Mouse (Mus musculus) adrenal gland, postnatal 4 days (tissue): Measurements from ENCODE around the gene Hist1h4h. TPM values are rescaled to one million over a fixed set of nuclear protein-coding genes. Genes with fewer than 3 reads are reported as not detected.
"Not testable (repeated sequence)": the region's sequence is repeated elsewhere in the genome, so short reads cannot be mapped to it uniquely, and the experiment has no call there.

Source experiments
- DNase-seq, 2 experiments: peaks; one replicate each; pipeline ENCODE4 v3.0.0; 2021 to 2022; ENCODE audit warnings: low spot score in 2 of 2, mixed read lengths in 2 of 2
- microRNA-seq: library from miRNA; unstranded; fragments of <30 nt; microRNA quantifications from one replicate; pipeline ENCODE4 v1.2.0, GENCODE M21; 2021
- total RNA-seq, 2 experiments: library from RNA; stranded (reverse); gene quantifications; 2 replicates each; pipeline ENCODE4 v1.2.3; 2021

Gene Hist1h4h
- total RNA-seq, 2 experiments from 2014 or later, result 1,239 to 1,302 TPM

DNA sequence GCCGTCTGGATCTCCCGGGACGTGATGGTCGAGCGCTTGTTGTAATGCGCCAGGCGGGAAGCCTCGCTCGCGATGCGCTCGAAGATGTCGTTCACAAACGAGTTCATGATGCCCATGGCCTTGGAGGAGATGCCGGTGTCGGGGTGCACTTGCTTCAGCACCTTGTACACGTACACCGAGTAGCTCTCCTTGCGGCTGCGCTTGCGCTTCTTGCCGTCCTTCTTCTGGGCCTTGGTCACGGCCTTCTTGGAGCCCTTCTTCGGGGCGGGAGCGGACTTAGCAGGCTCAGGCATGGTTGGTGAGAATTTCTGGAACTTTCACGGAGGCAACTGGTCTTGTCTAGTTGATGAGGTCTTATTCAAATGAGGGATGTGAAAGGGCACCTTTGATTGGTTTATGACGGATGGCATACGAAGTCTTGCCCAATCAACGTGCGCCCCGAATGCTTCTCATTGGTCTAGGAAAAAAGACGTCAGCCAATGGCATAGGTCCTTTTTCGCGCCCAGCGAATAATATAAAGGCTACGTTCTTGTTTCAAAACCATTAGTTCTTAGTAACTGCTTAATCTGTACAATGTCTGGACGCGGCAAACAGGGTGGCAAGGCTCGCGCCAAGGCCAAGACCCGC lies 43.2 kb downstream of the Hist1h4h start, which contains the start of the genes Hist1h2bf and Hist1h2ad:
Gene Hist1h2bf, minus strand, starts transcription at position 299 of the 627 bp plus-strand sequence.
Gene Hist1h2ad, plus strand, starts transcription at position 484 of the 627 bp plus-strand sequence.
- DNase-seq, result peak; percentile 49 to 79

DNA sequence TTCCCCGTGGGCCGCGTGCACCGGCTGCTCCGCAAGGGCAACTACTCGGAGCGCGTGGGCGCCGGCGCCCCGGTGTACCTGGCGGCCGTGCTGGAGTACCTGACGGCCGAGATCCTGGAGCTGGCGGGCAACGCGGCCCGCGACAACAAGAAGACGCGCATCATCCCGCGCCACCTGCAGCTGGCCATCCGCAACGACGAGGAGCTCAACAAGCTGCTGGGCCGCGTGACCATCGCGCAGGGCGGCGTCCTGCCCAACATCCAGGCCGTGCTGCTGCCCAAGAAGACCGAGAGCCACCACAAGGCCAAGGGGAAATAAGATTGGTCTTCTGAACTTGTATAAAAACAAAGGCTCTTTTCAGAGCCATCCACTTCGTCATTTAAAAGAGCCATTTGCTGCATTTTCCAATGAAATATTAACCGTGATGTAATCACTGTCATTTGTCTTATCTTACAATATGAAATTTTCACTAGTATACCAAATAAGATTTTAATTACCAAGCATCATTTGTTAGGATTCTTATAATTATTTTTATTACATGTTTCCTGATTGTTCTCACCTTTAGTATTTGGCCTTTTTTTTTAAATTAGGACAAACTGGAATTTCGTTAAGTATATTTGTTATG lies 43.8 kb downstream of the Hist1h4h start:
- DNase-seq, result not testable (repeated sequence)

DNA sequence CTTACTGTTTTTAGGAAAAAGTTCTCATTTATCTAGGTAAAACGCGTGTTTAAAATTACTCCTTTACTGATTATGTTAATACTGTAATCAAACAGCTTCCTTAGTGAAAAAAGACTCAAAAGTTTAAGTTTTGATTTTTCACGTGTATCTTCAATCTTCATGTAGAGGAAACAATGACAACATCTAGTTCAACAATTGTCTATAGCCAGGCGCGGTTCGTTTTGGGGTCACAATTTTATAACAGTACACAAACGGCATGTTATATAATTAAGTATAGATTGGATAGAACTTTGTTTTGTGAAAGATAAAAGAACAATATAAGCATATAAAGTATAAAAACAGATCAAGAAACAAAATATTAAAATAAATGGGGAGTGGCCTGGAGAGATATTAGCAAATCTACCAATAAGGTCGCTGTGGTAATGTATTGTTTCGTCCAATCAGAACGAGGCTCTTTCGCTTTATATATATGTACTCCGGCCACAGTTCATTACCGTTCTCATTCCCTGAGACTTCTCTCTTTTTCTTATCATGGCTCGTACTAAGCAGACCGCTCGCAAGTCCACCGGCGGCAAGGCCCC lies 44.5 kb downstream of the Hist1h4h start, which contains the start of gene Hist1h3d:
Gene Hist1h3d, plus strand, starts transcription at position 493 of the 581 bp plus-strand sequence.
- DNase-seq, result no peak

DNA sequence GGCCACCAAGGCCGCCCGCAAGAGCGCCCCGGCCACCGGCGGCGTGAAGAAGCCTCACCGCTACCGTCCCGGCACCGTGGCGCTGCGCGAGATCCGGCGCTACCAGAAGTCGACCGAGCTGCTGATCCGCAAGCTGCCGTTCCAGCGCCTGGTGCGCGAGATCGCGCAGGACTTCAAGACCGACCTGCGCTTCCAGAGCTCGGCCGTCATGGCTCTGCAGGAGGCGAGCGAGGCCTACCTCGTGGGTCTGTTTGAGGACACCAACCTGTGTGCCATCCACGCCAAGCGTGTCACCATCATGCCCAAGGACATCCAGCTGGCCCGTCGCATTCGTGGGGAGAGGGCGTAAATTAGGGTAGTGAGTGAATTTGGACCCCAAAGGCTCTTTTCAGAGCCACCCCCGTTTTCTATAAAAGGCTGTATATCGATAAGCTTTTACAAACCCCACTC lies 45.0 kb downstream of the Hist1h4h start:
- DNase-seq, result not testable (repeated sequence)

DNA sequence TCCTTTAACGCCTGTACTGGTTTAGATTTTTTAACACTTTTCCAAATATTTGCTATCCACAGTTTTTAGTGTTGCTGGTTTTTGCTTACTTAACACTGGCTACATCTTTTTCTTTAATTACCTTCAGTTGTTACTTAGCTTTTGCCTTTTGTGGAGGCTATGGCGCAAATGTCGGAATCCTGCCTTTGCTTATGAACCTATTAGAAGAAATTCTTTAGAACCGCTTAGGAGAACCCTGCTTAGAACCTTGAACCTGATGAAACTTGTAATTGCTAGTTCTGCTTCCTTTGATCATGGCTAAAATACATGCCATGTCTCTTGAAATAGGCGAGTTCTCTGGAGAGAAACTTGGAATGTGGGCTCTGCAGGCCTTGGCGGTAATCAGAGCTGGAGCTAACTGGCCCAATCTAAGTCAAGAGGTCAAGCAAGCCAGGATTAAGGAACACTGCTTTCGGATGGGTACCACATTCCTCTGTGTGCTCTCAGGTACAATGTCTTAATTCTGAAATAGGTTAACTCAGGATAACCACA lies 45.6 kb downstream of the Hist1h4h start:
- no peak for DNase-seq

DNA sequence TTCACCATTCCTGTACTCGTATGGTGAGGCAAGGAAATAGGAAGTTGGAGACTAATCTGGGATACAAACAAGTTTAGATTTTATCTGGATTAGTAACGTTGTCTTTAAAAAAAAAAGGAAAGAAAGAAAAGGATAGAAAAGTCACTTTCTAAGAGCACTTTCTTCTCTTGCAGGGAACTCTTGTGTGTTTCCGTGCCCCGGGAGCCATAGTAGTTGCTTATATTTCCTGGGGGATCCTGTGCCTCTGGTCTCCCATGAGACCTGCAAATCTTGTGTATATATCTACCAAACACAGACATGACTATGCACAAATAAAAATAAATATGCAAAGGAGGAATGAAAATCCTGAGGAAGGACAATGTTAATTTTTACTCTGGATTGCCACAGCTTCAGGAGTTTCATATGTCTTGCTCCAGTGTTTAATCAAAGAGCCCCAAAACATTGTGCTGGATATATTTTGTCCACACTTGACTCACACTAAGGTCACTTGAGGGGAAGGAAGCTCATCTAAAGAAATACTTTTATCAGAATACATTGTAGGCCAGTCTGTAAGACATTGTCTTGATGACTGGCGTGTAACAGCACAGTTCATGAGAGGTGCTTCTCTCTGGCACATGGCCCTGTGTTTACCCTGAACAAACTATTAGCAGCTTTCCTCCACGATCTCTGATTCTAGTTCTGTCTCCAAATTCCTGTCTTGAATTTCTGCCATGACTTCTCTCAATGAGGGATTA lies 46.2 kb downstream of the Hist1h4h start:
- DNase-seq, result no peak

DNA sequence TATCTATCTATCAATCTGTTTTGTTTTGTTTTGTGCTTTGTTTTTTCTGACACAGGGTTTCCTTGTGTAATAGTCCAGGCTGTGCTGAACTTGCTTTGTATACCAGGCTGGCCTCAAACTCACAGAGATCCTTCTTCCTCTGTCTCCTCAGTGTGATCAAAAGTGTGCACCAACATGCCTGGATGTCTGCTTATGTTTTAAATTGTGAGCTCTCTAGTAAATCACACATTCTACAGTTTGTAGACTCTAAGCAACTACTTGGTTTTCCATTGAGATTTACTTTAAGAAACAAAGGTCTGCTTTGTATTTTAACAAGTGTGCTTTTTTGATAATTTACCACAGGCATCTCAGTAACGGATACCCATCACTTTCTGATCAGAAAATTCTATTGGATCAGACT lies 47.0 kb downstream of the Hist1h4h start:
- DNase-seq, result no peak

Small RNA genes lying within 50 kb of the gene (microRNA-seq; reads per million reads assigned to microRNA genes)
- gene Gm44297, result not detected
- gene Gm44359, result not detected
- gene Gm44394, result not detected
- gene n-TStga1, result 0.79 reads per million

Other genes with a start within 250 kb of the Hist1h4h start
- gene Zfp322a, start 161.8 kb upstream of the Hist1h4h start, total RNA-seq, result 10 to 100 TPM; 22.9 to 23.5 TPM
- 1 to 10 TPM; 7.9 to 8.9 TPM for gene Abt1, start 107.2 kb upstream of the Hist1h4h start, total RNA-seq
- gene Btn1a1, start 65.1 kb upstream of the Hist1h4h start, total RNA-seq, result under 1 TPM; 0.20 to 0.87 TPM
- gene Btn2a2, start 42.2 kb upstream of the Hist1h4h start, total RNA-seq, result under 1 TPM in 1 of 2 experiments, not detected in 1; 0.17 TPM
- gene Hist1h2af, start 2.9 kb downstream of the Hist1h4h start, total RNA-seq, result 100 to 1,000 TPM; 512 to 538 TPM
- 100 to 1,000 TPM; 144 to 196 TPM for gene Hist1h3g, start 4.4 kb downstream of the Hist1h4h start, total RNA-seq
- 10 to 100 TPM; 29.4 to 38.7 TPM for gene Hist1h2bh, start 12.3 kb downstream of the Hist1h4h start, total RNA-seq
- gene Hist1h3f, start 13.0 kb downstream of the Hist1h4h start, total RNA-seq, result 100 to 1,000 TPM; 150 to 177 TPM
- 100 to 1,000 TPM; 899 to 983 TPM for gene Hist1h4f, start 20.6 kb downstream of the Hist1h4h start, total RNA-seq
- 10 to 100 TPM; 48.3 to 57.6 TPM for gene Hist1h1d, start 22.2 kb downstream of the Hist1h4h start, total RNA-seq
- gene Hist1h3e, start 31.3 kb downstream of the Hist1h4h start, total RNA-seq, result 100 to 1,000 TPM; 399 to 448 TPM
- gene Hist1h2ae, start 40.2 kb downstream of the Hist1h4h start, total RNA-seq, result 10 to 100 TPM; 79.7 to 95.7 TPM
- gene Hist1h2bg, start 40.3 kb downstream of the Hist1h4h start, total RNA-seq, result 100 to 1,000 TPM; 627 to 705 TPM
- 100 to 1,000 TPM; 297 to 360 TPM for gene Hist1h2bf, start 43.1 kb downstream of the Hist1h4h start, total RNA-seq
- gene Hist1h2ad, start 43.3 kb downstream of the Hist1h4h start, total RNA-seq, result 10 to 100 TPM; 63.5 to 64.6 TPM
- gene Hist1h3d, start 44.7 kb downstream of the Hist1h4h start, total RNA-seq, result 10 to 100 TPM; 64.3 to 80.4 TPM
- 100 to 1,000 TPM; 413 to 478 TPM for gene Hist1h4d, start 50.5 kb downstream of the Hist1h4h start, total RNA-seq
- 10 to 100 TPM; 40.6 to 48.5 TPM for gene Hist1h2be, start 90.1 kb downstream of the Hist1h4h start, total RNA-seq
- 100 to 1,000 TPM; 327 to 388 TPM for gene Hist1h1e, start 91.5 kb downstream of the Hist1h4h start, total RNA-seq
- gene Hist1h2ac, start 152.9 kb downstream of the Hist1h4h start, total RNA-seq, result 10 to 100 TPM; 13.0 to 15.5 TPM
- 10 to 100 TPM; 92.5 to 95.2 TPM for gene Hist1h2bc, start 153.1 kb downstream of the Hist1h4h start, total RNA-seq
- gene Hist1h1t, start 164.8 kb downstream of the Hist1h4h start, total RNA-seq, result 1 to 10 TPM; 1.8 to 2.2 TPM
- gene Hist1h4c, start 167.4 kb downstream of the Hist1h4h start, total RNA-seq, result 100 to 1,000 TPM; 220 to 275 TPM
- gene Hfe, start 179.8 kb downstream of the Hist1h4h start, total RNA-seq, result 10 to 100 TPM; 24.4 to 26.7 TPM
- gene Hist1h1c, start 207.8 kb downstream of the Hist1h4h start, total RNA-seq, result 100 to 1,000 TPM; 583 to 655 TPM
- gene Hist1h3c, start 214.6 kb downstream of the Hist1h4h start, total RNA-seq, result 100 to 1,000 TPM; 224 to 252 TPM
- 100 to 1,000 TPM; 268 to 325 TPM for gene Hist1h2bb, start 215.7 kb downstream of the Hist1h4h start, total RNA-seq
- 100 to 1,000 TPM; 457 to 545 TPM for gene Hist1h2ab, start 220.1 kb downstream of the Hist1h4h start, total RNA-seq
- 100 to 1,000 TPM; 526 to 670 TPM for gene Hist1h3b, start 221.2 kb downstream of the Hist1h4h start, total RNA-seq
- 100 to 1,000 TPM; 436 to 510 TPM for gene Hist1h4b, start 226.0 kb downstream of the Hist1h4h start, total RNA-seq
- gene Hist1h4a, start 230.2 kb downstream of the Hist1h4h start, total RNA-seq, result 100 to 1,000 TPM; 348 to 415 TPM
- 100 to 1,000 TPM; 459 to 527 TPM for gene Hist1h3a, start 231.3 kb downstream of the Hist1h4h start, total RNA-seq
- 100 to 1,000 TPM; 405 to 481 TPM for gene Hist1h1a, start 232.6 kb downstream of the Hist1h4h start, total RNA-seq
- gene Trim38, start 238.9 kb downstream of the Hist1h4h start, total RNA-seq, result under 1 TPM in 1 of 2 experiments, not detected in 1; 0.20 TPM